Mouse (Mus musculus): ENCODE data around the gene Ttc30a2.
"Not testable (repeated sequence)": the region's sequence is repeated elsewhere in the genome, so short reads cannot be mapped to it uniquely, and the experiment has no call there.

Ttc30a2 gene

DNA sequence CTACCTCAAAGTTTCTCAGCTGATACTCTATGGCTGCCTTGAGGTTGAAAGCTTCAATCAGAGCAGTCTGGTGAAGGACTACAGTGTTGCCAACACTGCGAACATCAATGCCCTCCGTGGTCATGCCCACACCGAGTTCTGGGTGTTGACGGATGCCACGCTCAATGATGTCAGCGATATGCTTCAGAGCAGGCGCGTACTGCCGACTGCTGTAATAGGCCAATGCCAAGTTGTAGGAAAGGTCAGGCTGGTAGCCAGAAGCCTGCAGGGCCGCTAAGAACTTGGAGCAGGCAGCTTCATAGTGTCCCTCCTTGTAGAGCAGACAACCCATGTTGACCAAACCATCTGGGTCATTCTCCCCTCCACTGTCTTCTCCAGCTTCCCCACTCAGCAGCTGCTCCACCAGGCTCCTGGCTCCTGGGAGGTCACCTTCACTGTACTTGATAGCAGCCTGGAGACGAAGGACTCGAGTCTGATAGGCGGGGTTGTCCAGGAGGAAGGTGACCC lies 3.0 kb upstream of the Ttc30a2 start:
- DNase-seq (ENCODE audit: low spot score in 2 of 2): not testable (repeated sequence)

DNA sequence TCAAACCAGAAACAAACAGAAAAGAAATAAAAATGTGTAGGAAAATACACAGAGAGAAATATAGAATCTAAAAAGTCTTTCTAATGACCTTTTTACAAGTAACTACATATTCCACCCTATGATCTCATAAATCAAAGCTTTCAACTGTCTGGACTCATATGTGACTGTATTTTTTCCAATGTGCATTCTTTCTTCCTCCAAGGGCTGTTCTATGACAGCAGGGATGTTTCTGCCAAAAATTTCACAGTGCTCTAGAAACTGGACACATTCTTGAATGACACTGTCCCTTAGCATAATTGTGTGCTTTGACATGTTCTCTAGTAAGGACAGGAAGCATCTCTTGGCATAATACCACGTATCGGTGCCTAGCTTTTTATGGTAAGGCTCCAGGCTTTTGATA lies 1.9 kb downstream of the Ttc30a2 start:
- not testable (repeated sequence) for DNase-seq (ENCODE audit: low spot score in 2 of 2)

DNA sequence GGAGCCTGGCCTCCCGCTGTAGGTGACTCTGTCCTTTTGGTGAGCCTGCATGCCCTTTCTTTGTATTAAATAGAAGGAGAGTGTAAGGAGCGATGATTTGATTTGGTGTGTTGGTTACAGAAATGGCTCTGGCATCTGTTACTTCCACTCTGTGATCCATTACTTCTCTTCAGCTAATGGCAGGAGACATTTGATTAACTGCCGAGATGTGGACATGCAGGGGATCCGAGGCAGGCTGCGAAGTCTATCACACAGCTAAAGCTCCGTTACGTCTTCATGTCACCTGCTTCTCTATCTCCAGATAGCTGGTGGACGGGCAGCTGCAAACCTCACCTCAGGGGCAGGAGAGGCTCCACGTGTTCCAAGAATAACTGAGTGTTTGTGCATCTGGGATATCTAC lies 3.8 kb downstream of the Ttc30a2 start:
- no peak for DNase-seq (ENCODE audit: low spot score in 2 of 2)

GRCm38 (mm10) chr2:75964972-75965371 lies 13.0 kb downstream of the Ttc30a2 start:
- DNase-seq (ENCODE audit: low spot score in 2 of 2): peak; percentile 84 to 87

DNA sequence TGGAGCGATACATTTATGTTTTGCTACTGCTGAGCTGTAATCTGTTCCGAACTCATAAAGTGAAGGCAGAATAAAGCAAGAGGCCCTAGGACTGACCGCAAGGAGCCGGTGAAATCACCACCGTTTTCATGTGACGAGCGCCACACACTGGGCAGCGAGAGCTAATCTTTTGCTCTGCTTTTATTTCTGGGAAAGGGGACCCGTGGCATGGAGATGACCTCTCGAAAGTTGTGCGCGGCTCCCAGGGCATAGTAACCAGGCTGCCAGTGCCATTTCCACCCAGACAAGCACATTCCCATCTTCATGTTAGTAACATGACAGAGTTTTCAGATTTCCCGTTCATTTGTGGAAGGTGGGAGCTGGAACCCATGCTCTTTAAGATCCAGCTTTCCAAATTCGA lies 13.5 kb downstream of the Ttc30a2 start:
- peak; percentile 55 to 67 for DNase-seq (ENCODE audit: low spot score in 2 of 2)

DNA sequence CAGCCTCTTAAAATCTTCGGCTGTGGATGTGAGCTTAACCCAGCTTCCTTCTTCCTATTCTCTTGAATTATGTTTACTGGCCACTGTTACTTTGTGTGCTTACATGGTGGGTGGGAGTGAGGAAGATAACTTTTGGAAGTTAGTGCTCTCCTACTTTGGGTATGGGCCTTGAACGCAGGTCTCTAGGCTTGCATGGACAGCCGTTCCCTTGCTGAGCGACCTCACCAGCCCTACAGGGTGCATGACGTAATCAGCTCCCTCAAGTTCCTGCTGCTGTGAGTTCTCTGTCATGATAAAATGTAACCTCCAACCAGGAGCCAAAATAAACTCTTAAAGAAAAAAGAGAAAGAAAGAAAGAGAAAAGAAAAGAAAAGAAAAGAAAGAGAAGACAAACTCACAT lies 13.9 kb downstream of the Ttc30a2 start:
- DNase-seq (ENCODE audit: low spot score in 2 of 2): no peak

DNA sequence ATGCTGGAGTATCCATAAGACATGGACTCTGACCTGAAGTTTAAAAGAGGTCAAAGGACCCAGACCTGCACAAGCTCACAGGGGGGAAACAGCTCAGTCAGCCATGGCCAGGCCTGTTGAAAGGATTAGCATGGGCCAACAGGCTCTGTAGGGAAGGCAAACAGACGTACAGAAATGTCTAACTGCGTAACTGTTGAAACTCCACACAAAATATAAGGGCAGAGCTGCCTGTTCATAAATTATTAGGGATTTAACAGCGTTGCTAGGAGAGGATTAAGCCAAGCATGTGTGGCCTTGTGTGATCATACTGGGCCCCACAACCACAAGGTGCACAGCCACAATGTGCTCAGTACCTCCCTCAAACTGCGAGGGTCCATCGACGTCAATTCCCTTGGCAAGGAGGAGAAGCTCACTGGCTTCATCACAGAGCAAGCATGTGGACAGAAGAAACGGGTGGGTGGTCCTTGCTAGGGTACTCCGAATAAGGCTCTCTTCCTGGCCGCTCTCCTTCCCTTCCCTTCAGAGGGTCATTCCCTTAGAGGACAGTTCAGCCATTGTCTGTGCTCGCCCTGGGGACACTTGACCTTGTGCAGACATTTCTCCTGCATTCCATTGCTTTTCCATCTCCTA lies 14.6 kb downstream of the Ttc30a2 start:
- DNase-seq (ENCODE audit: low spot score in 2 of 2): no peak

- DNase-seq (ENCODE audit: low spot score in 2 of 2): peak in 1 of 2 experiments; percentile 56
These were observed 17.3 kb downstream of the Ttc30a2 start for GRCm38 (mm10) chr2:75960366-75961330.

DNA sequence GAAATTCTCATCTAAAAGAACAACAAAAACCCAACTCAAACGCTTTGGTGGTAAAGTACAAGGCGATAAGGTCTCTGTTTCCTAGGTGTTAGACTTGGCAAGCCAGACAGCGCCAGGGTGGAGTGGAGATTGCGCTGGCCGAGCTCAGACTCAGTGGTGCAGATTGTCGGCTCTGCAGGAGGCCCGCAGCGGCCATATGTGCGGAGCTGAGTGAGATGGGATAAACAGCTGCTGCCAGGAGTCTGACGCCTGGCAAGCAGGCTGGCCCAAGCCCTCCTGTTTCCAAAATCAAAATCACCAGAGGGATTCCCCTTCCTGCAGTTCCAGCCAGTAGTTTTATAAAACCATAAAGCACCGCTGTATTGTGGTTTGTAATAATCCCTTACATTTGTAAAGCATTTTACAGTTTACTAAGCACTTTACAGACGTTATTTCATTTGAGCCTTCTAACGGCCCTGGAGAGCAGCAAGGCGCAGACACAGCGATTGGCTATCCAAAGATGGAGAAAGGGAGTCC lies 18.1 kb downstream of the Ttc30a2 start:
- peak; percentile 41 to 54 for DNase-seq (ENCODE audit: low spot score in 2 of 2)

- no peak for DNase-seq (ENCODE audit: low spot score in 2 of 2)
These were observed 18.7 kb downstream of the Ttc30a2 start for GRCm38 (mm10) chr2:75959183-75959849.

DNA sequence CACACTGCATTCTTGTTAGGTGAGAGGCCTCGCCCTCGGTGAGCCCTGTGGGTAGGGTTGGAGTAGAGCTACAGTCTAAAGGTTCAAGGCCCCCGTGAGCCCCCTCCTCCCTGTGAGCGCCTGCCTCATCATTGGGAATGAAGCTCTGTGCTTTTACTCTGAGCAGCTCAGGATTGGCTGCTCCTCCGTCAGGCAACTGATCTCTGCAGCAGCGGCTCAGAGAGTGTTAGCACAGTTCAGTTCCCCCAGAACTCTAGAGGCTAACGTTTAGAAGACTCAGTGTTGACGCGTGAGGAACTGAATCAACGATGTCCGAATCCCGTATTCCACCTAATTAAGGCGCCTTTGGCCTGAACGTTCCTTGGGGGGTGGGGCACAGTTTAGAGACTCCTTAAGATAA lies 22.3 kb downstream of the Ttc30a2 start:
- DNase-seq (ENCODE audit: low spot score in 2 of 2): no peak

DNA sequence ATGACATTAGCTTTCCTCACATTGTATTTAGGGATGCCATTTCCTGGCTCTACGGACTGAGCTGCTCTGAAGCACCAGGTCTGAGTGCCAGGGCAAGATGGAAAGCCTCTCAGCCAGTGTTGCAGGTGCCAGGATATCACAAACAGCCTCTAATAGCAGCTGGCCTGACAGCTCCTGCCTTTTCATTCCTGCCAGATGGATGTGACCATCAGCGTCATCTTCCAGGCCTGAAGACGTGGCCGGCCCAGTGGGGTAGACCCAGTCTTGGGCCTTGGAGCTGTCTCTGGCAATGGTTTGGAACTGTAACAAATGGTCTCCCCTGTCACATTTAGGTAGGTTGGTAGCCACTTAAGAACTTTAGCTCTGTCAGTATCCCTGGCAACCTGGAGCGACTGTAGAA lies 24.6 kb downstream of the Ttc30a2 start:
- no peak for DNase-seq (ENCODE audit: low spot score in 2 of 2)

- no peak for DNase-seq (ENCODE audit: low spot score in 2 of 2)
These were observed 27.3 kb downstream of the Ttc30a2 start for GRCm38 (mm10) chr2:75950685-75951084.

DNA sequence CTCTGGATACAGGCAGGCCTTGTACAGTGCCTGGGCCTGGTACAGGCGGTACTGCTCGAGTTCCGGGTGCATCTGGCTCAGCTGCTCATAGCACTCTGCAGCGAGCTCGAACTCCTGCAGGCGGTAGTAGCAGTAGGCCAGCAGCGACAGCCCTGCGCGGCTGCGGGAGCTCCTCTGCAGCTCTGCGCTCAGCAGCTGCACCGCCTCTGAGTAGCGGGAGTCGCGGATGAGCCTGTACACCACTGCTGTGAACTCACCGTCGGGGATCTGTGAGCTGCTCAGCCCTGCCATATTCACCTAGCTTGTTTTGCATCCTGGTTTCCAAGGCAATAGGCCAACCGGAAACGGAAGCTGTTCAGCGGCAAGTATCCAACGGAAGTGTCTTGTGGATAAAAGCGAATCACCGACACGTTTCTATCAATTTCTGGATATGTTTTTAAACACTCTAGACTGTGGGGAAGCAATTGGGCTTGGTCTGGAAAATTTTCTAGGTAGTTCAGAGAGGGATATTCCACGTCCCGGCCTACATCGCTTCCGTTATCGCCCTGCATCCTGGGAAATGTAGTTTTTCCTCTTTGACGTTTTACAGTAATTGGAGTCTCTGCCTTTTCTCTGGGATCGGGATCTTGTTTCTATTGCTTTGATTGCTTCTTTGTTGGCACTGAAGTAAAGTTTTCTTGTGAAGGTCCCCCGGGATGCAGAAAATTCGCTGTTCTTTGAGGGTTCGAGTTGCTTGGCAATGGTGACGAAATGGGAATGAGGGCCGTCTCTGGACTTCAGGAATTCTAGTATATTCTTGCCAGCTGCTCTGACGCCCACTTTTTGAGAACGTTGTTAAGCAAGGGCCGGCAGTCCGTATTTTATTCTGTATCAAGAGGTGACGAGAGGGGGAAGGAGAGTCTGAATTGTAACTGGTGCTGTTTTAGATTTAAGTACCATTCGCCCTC lies 39.6 kb downstream of the Ttc30a2 start, which contains the start of gene Ttc30b:
TSS of gene Ttc30b (minus strand) at position 469 of the 947 bp plus-strand sequence.
- peak; percentile 82 to 88 for DNase-seq (ENCODE audit: low spot score in 2 of 2)

DNA sequence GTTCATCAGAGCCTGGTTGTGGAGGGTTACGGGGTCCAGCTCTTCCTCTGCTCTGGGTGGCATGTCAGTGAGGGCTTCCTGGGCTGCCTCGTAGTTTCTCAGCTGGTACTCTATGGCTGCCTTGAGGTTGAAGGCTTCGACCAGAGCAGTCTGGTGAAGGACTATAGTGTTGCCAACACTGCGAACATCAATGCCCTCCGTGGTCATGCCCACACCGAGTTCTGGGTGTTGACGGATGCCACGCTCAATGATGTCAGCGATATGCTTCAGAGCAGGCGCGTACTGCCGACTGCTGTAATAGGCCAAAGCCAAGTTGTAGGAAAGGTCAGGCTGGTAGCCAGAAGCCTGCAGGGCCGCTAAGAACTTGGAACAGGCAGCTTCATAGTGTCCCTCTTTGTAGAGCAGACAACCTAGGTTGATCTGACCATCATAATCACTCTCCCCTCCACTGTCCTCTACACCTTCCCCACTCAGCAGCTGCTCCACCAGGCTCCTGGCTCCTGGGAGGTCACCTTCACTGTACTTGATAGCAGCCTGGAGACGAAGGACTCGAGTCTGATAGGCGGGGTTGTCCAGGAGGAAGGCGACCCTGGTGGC lies 40.4 kb downstream of the Ttc30a2 start:
- not testable (repeated sequence) for DNase-seq (ENCODE audit: low spot score in 2 of 2)

GRCm38 (mm10) chr2:75936685-75937084 lies 41.3 kb downstream of the Ttc30a2 start:
- DNase-seq (ENCODE audit: low spot score in 2 of 2): not testable (repeated sequence)

DNA sequence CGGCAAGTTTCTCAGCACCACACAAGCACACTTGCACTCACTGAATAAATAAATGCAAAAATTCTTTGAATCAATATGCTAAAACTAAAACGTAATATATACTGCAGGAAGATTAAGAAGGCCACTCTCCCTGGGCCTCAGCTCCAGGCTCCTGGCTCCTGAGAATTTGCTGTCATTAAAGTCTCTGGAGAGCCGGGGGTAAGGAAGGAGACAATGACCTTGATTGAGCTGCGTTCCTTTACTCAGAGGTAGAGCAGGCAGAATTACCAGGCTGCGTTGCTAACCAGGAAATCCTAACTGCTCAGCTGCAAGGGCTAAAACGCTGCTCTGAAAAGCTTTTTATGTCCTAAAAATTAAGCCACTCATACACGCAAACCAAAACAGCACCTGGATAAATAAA lies 44.4 kb downstream of the Ttc30a2 start:
- DNase-seq (ENCODE audit: low spot score in 2 of 2): no peak

DNA sequence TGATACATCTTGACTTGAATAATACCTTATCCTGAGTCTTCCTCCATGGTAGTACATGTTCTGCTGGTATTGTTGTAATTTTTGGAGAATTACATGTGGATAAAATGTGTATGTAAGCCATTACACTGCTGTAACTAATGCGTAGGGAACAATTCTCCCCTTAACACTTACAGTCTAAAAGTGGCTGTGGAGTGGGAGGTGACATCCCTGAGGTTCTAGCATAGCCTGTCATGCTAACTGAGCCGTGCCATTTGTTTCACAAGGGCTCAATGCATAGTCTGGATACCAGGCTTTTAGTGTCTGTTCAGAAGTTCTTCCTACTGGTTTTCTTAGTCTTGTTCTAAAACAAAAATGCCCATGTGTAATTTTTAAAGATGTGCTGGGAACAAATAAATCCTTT lies 47.0 kb downstream of the Ttc30a2 start:
- DNase-seq (ENCODE audit: low spot score in 2 of 2): no peak

GRCm38 (mm10) chr2:75929786-75930444 lies 48.1 kb downstream of the Ttc30a2 start:
- DNase-seq (ENCODE audit: low spot score in 2 of 2): no peak

- no peak for DNase-seq (ENCODE audit: low spot score in 2 of 2)
These were observed 48.8 kb downstream of the Ttc30a2 start for GRCm38 (mm10) chr2:75929141-75929540.
